Mouse (Mus musculus): ENCODE data around the gene Slc30a5. TPM values are rescaled to one million over a fixed set of nuclear protein-coding genes. Genes with fewer than 3 reads are reported as not detected.

Slc30a5 gene
- polyA plus RNA-seq, 1 experiment from 2014 or later: 18.9 TPM

DNA sequence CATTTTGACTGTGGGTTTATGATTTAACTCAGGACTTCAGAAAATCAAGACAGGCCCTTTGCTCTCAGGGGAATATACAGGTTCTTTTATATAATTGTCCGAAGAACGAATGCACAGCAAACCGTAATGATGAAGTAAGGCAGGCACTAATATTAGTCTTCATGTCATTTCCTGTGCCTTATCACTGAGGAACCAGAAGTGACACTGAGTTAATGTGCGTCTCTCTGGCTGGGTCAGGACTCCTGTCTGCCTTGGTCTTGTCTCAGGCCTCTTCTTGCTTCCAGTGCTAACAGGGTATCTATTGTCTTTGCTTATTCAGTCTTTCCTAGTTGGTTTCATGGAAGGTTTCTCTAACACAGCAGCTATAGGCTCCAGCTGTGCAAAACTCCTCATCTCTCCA is 41.9 kb upstream of the Slc30a5 start:
- no peaks in the 10 kb centered on the region for H3K36me3 ChIP-seq (replicated peaks; ENCODE audit: insufficient read depth, low read length)
- peaks cover 4% of the 10 kb centered on the region; the same call in 1 of the 2 replicates for H3K4me1 ChIP-seq (ENCODE audit: insufficient read depth)
- no peaks in the 10 kb centered on the region for H3K9me3 ChIP-seq (ENCODE audit: low read length)
- H3K27me3 ChIP-seq (ENCODE audit: insufficient read depth, low read length): no peaks in the 10 kb centered on the region
- ATAC-seq (no peak; the same call in 1 of the 2 replicates), DNase-seq (no peak)
- TF ChIP-seq EP300 (IDR thresholded peaks at IDR 0.05; ENCODE audit: low read depth) (peak; percentile 27; the same call in 1 of the 2 replicates), CTCF (IDR thresholded peaks at IDR 0.05; ENCODE audit: low read depth) (no peak)
- H3K9ac ChIP-seq (replicated peaks): no peak overlapping the region
- H3K27ac ChIP-seq (ENCODE audit: low read depth): no peak overlapping the region
- H3K4me3 ChIP-seq (ENCODE audit: low read depth, low read length): no peak overlapping the region
- H3K4me2 ChIP-seq (ENCODE audit: low read depth, low read length): no peak overlapping the region
- 21% methylated on average over 4 of the region's 4 CpGs for WGBS (ENCODE audit: insufficient replicate concordance)

DNA sequence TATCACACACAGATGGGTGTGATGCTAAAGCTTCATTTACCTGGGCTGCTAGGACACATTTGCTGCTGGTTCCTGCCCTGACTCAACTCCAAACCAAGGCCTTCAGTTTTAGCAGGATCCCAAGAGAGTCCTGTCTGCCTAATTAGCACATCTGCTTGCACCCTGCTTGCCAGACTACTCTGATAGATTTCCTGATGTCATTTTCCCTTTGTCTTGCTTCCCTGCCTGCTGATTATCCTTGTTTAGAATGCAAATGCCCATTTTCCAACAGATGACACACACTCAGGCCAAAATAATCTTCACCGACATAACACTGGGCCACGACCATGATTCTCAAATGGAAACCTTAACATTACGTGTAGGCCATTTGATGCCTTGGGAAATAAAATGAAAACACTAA is 41.4 kb upstream of the Slc30a5 start:
- H3K9ac ChIP-seq (replicated peaks): no peak overlapping the region
- TF ChIP-seq CTCF (IDR thresholded peaks at IDR 0.05; ENCODE audit: low read depth) (no peak), EP300 (IDR thresholded peaks at IDR 0.05; ENCODE audit: low read depth) (no peak)
- H3K27ac ChIP-seq (ENCODE audit: low read depth): no peak overlapping the region
- 75% methylated on average over 3 of the region's 3 CpGs for WGBS (ENCODE audit: insufficient replicate concordance)
- no peak for DNase-seq
- H3K4me2 ChIP-seq (ENCODE audit: low read depth, low read length): no peak overlapping the region
- no peak overlapping the region for H3K4me3 ChIP-seq (ENCODE audit: low read depth, low read length)
- peaks cover 4% of the 10 kb centered on the region; the same call in 1 of the 2 replicates for H3K4me1 ChIP-seq (ENCODE audit: insufficient read depth)
- no peaks in the 10 kb centered on the region for H3K9me3 ChIP-seq (ENCODE audit: low read length)
- no peaks in the 10 kb centered on the region for H3K27me3 ChIP-seq (ENCODE audit: insufficient read depth, low read length)
- no peaks in the 10 kb centered on the region for H3K36me3 ChIP-seq (replicated peaks; ENCODE audit: insufficient read depth, low read length)
- no peak for ATAC-seq

DNA sequence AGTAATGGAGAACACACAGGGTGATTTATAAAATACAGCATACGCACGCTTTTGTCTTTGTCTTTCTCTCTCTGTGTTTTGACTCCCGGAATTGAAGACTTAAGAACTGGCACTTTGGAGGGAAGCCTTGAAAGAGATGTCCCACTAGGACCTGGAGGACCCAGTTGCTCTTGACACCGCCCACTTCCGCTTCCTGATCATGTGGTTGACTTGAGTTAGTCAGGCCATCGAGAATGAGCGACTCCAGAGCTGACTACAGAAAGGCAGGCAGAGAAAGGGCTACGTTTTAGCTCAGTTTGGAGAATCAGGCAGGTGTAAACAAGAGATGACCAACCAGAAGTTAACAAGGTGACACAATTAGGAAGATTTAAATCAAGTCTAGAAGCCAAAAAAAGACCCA is 40.3 kb upstream of the Slc30a5 start:
- H3K9ac ChIP-seq (replicated peaks): no peak overlapping the region
- peak; percentile 23 for DNase-seq
- no peak overlapping the region for H3K4me2 ChIP-seq (ENCODE audit: low read depth, low read length)
- WGBS (ENCODE audit: insufficient replicate concordance): 63% methylated on average over 8 of the region's 8 CpGs
- ATAC-seq: no peak
- no peaks in the 10 kb centered on the region for H3K36me3 ChIP-seq (replicated peaks; ENCODE audit: insufficient read depth, low read length)
- H3K27me3 ChIP-seq (ENCODE audit: insufficient read depth, low read length): no peaks in the 10 kb centered on the region
- H3K4me1 ChIP-seq (ENCODE audit: insufficient read depth): peaks cover 4% of the 10 kb centered on the region; the same call in 1 of the 2 replicates
- no peak overlapping the region for H3K4me3 ChIP-seq (ENCODE audit: low read depth, low read length)
- no peak overlapping the region for H3K27ac ChIP-seq (ENCODE audit: low read depth)
- no peaks in the 10 kb centered on the region for H3K9me3 ChIP-seq (ENCODE audit: low read length)
- TF ChIP-seq EP300 (IDR thresholded peaks at IDR 0.05; ENCODE audit: low read depth) (no peak), CTCF (IDR thresholded peaks at IDR 0.05; ENCODE audit: low read depth) (no peak)

- no peaks in the 10 kb centered on the region for H3K27me3 ChIP-seq (ENCODE audit: insufficient read depth, low read length)
- peaks cover 12% of the 10 kb centered on the region for H3K4me1 ChIP-seq (ENCODE audit: insufficient read depth)
- no peak overlapping the region for H3K4me3 ChIP-seq (ENCODE audit: low read depth, low read length)
- no peak overlapping the region for H3K9ac ChIP-seq (replicated peaks)
- 68% methylated on average over 11 of the region's 11 CpGs for WGBS (ENCODE audit: insufficient replicate concordance)
- H3K4me2 ChIP-seq (ENCODE audit: low read depth, low read length): no peak overlapping the region
- TF ChIP-seq EP300 (IDR thresholded peaks at IDR 0.05; ENCODE audit: low read depth) (no peak), CTCF (IDR thresholded peaks at IDR 0.05; ENCODE audit: low read depth) (no peak)
- ATAC-seq: no peak
- H3K9me3 ChIP-seq (ENCODE audit: low read length): no peaks in the 10 kb centered on the region
- H3K27ac ChIP-seq (ENCODE audit: low read depth): no peak overlapping the region
- DNase-seq: no peak
- H3K36me3 ChIP-seq (replicated peaks; ENCODE audit: insufficient read depth, low read length): no peaks in the 10 kb centered on the region
These were observed 38.4 kb upstream of the Slc30a5 start for GRCm38 (mm10) chr13:100871445-100872171.

DNA sequence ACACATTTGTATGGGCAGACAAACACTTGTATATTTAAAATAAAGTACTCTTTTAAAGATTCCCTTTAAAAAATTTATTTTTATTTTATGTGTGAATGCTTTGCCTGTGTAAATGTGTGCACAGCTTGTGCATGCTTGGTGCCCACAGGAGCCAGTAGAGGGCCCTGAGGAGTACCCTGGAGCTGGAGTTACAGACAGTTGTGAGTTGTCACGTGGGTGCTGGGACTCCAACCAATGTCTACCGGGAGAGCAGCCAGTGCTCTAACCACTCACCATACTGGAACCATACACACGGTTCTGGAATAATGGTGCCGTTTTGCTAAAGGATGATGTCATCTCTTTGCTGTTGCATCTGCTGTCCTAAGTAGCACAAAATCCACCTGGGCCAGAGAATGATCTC is 36.6 kb upstream of the Slc30a5 start:
- no peaks in the 10 kb centered on the region for H3K27me3 ChIP-seq (ENCODE audit: insufficient read depth, low read length)
- ATAC-seq (no peak), DNase-seq (no peak)
- no peak overlapping the region for H3K27ac ChIP-seq (ENCODE audit: low read depth)
- no peak overlapping the region for H3K4me2 ChIP-seq (ENCODE audit: low read depth, low read length)
- TF ChIP-seq EP300 (IDR thresholded peaks at IDR 0.05; ENCODE audit: low read depth) (no peak), CTCF (IDR thresholded peaks at IDR 0.05; ENCODE audit: low read depth) (no peak)
- H3K4me1 ChIP-seq (ENCODE audit: insufficient read depth): peaks cover 25% of the 10 kb centered on the region
- WGBS (ENCODE audit: insufficient replicate concordance): 73% methylated on average over 4 of the region's 4 CpGs
- H3K36me3 ChIP-seq (replicated peaks; ENCODE audit: insufficient read depth, low read length): no peaks in the 10 kb centered on the region
- H3K9ac ChIP-seq (replicated peaks): no peak overlapping the region
- no peaks in the 10 kb centered on the region for H3K9me3 ChIP-seq (ENCODE audit: low read length)
- no peak overlapping the region for H3K4me3 ChIP-seq (ENCODE audit: low read depth, low read length)

- Histone ChIP-seq H3K4me2 (ENCODE audit: low read depth, low read length) (peak overlapping the region; percentile 41), H3K9me3 (ENCODE audit: low read length) (no peaks in the 10 kb centered on the region), H3K27me3 (ENCODE audit: insufficient read depth, low read length) (no peaks in the 10 kb centered on the region), H3K9ac (replicated peaks) (no peak overlapping the region), H3K4me3 (ENCODE audit: low read depth, low read length) (no peak overlapping the region), H3K4me1 (ENCODE audit: insufficient read depth) (peaks cover 25% of the 10 kb centered on the region), H3K36me3 (replicated peaks; ENCODE audit: insufficient read depth, low read length) (no peaks in the 10 kb centered on the region), H3K27ac (ENCODE audit: low read depth) (peak overlapping the region; percentile 62; the same call in 1 of the 2 replicates)
- WGBS (ENCODE audit: insufficient replicate concordance): 19% methylated on average over 6 of the region's 6 CpGs
- TF ChIP-seq CTCF (IDR thresholded peaks at IDR 0.05; ENCODE audit: low read depth) (no peak), EP300 (IDR thresholded peaks at IDR 0.05; ENCODE audit: low read depth) (no peak)
- DNase-seq (peak; percentile 31), ATAC-seq (peak; percentile 63)
These were observed 33.1 kb upstream of the Slc30a5 start for GRCm38 (mm10) chr13:100866311-100866710.
